Mouse (Mus musculus) stomach, embryonic 14.5 days (tissue): ENCODE results near the gene C1qtnf4. TPM values are rescaled to one million over a fixed set of nuclear protein-coding genes. Genes with fewer than 3 reads are reported as not detected.

ENCODE experiments used
- ATAC-seq: fragments of 200-750 bp; cut with Nextera tagmentation; 2 replicates; pipeline ENCODE4 v1.8.0; 2017; ENCODE audit warnings: low read depth, moderate TSS enrichment; ENCODE audit not compliant: insufficient number of reproducible peaks, insufficient read depth, low FRiP score
- H3K27ac ChIP-seq: fragments of 300-500 bp; sonication (generic); 2 replicates; pipeline ENCODE4 v1.5.1; 2014; ENCODE audit warnings: mild to moderate bottlenecking, low read length, moderate library complexity, mixed read lengths
- H3K27me3 ChIP-seq: fragments of 300-500 bp; sonication (generic); 2 replicates; pipeline ENCODE4 v1.6.1; 2014; ENCODE audit warnings: low read length, control low read depth, mixed read lengths; ENCODE audit not compliant: control insufficient read depth, insufficient read depth
- H3K36me3 ChIP-seq: fragments of 300-500 bp; sonication (generic); 2 replicates; pipeline ENCODE4 v1.6.1; 2014; ENCODE audit warnings: mild to moderate bottlenecking, control low read depth, low read length, moderate library complexity, mixed read lengths; ENCODE audit not compliant: control insufficient read depth, insufficient read depth
- H3K4me1 ChIP-seq: fragments of 300-500 bp; sonication (generic); 2 replicates; pipeline ENCODE4 v1.6.1; 2014; ENCODE audit warnings: low read length, control low read depth, mixed read lengths; ENCODE audit not compliant: control insufficient read depth, insufficient read depth
- H3K4me2 ChIP-seq: fragments of 300-500 bp; sonication (generic); replicated peaks from 2 replicates; pipeline ENCODE4 v1.6.1; 2014; ENCODE audit warnings: low read depth, low read length, control low read depth
- H3K4me3 ChIP-seq: fragments of 300-500 bp; sonication (generic); 2 replicates; pipeline ENCODE4 v1.5.1; 2014; ENCODE audit warnings: low read depth, low read length, control low read depth
- H3K9ac ChIP-seq: fragments of 300-500 bp; sonication (generic); replicated peaks from 2 replicates; pipeline ENCODE4 v1.6.1; 2014; ENCODE audit warnings: low read depth, mild to moderate bottlenecking, control low read depth, low read length, moderate library complexity, mixed read lengths
- H3K9me3 ChIP-seq: fragments of 300-500 bp; sonication (generic); 2 replicates; pipeline ENCODE4 v1.6.1; 2016; ENCODE audit warnings: low read depth, low read length, control low read depth; ENCODE audit not compliant: control insufficient read depth
- WGBS: fragments of 180-500 bp; shearing (Covaris S2); extraction: QIAGEN DNeasy Blood & Tissue Kit; methylation state at CpG from one replicate; pipeline ENCODE4 v1.1.7; 2014; 5-methylcytosine and 5-hydroxymethylcytosine counted together
- polyA plus RNA-seq: library from polyadenylated mRNA; unstranded; fragments of >200 nt; fragmentation: Nextera tagmentation; extraction: Ambion mirVana; gene quantifications from 2 replicates; pipeline ENCODE4 v1.2.1, GENCODE M21; 2014

C1qtnf4 gene
- polyA plus RNA-seq, 1 experiment from 2014 or later = 12.9 TPM

DNA sequence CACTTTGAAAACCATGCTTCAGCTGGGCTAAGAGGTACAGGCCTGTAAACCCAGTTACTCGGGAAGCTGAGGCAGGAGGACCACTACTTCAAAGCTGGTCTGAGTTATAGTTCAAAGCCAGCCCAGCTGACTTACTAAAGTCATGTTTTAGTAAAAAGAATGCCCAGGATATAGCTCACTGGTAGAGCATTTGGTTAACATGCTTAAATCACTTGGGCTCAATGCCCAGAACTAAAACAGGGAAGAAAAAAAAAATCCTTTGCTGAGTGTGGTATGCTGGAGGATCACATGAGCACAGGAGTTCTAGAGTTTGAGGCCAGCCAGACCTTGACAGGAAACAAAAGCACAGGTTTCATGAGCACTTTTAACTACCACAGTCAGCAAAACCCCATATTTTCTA lies 26.0 kb downstream of the C1qtnf4 start:
- no peak for ATAC-seq
- Histone ChIP-seq H3K9ac (no peak overlapping the region), H3K9me3 (no peaks in the 10 kb centered on the region), H3K27me3 (no peaks in the 10 kb centered on the region), H3K27ac (no peak overlapping the region), H3K4me2 (no peak overlapping the region), H3K4me1 (peaks cover 7% of the 10 kb centered on the region; the same call in 1 of the 2 replicates), H3K4me3 (no peak overlapping the region), H3K36me3 (peaks cover 57% of the 10 kb centered on the region)
- WGBS = 78% methylated on average over 1 of the region's 1 CpGs

DNA sequence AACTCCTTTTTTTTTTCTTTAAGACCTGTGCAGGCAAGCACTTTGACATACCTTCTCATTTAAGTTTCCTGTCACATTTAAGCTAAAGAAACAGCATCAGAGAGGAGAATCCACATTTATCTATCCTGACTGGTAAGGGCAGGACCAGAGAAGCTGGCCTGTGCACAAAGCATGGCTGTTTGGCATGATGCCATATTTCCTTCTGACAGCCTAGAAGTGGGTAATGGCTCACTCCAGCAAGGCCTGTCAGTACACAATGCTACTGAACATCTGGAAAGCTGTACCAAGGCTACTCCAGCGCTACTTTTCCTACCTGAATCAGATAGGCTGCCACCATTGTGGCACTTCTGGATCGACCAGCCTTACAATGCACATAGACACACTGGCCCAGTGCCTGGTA lies 28.0 kb downstream of the C1qtnf4 start:
- no peak overlapping the region for H3K27ac ChIP-seq
- H3K36me3 ChIP-seq = peaks cover 47% of the 10 kb centered on the region
- no peaks in the 10 kb centered on the region for H3K9me3 ChIP-seq
- no peak overlapping the region for H3K9ac ChIP-seq
- no peak overlapping the region for H3K4me2 ChIP-seq
- H3K4me1 ChIP-seq = peaks cover 7% of the 10 kb centered on the region; the same call in 1 of the 2 replicates
- no peak overlapping the region for H3K4me3 ChIP-seq
- H3K27me3 ChIP-seq = no peaks in the 10 kb centered on the region
- 65% methylated on average over 2 of the region's 2 CpGs for WGBS
- ATAC-seq = no peak

DNA sequence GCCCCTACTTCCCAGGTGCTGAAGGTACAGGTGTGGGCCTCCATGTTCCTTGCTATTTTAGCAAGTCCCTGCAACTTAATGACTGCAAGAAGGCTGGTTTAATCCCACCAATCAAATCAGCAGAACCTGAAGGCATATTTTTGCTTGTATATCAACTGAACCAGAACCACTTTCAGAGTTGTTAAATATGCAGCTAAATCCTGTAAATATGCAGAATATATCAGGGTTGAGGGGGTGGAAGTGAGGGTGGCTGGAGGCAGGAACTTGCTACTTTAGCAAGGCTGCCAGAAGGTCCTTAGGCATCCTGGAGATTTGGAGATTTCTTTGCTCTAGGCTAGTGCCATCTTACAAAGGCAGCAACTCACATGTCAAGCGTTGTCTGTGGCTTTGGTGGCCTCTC lies 29.9 kb downstream of the C1qtnf4 start:
- no peak for ATAC-seq
- Histone ChIP-seq H3K4me3 (no peak overlapping the region), H3K4me2 (peak overlapping the region; percentile 80; the same call in 1 of the 2 replicates)

GRCm38 (mm10) chr2:90916560-90917232 lies 31.0 kb downstream of the C1qtnf4 start:
- H3K27ac ChIP-seq = peak overlapping the region; percentile 89
- 0 out of 2 replicates have a peak, but pooled peaks have one; percentile 29 for ATAC-seq
- peak overlapping the region; percentile 45 for H3K4me3 ChIP-seq
- 19% methylated on average over 7 of the region's 7 CpGs for WGBS
- peaks cover 7% of the 10 kb centered on the region; the same call in 1 of the 2 replicates for H3K4me1 ChIP-seq
- H3K27me3 ChIP-seq = no peaks in the 10 kb centered on the region
- H3K36me3 ChIP-seq = peaks cover 18% of the 10 kb centered on the region
- peak overlapping the region; percentile 97 for H3K9ac ChIP-seq
- H3K9me3 ChIP-seq = no peaks in the 10 kb centered on the region
- H3K4me2 ChIP-seq = peak overlapping the region; percentile 80

More for the DNA sequence above, 29.9 kb downstream of the C1qtnf4 start:
- H3K9me3 ChIP-seq = no peaks in the 10 kb centered on the region
- H3K36me3 ChIP-seq = peaks cover 30% of the 10 kb centered on the region
- no peak overlapping the region for H3K9ac ChIP-seq
- H3K4me1 ChIP-seq = peaks cover 7% of the 10 kb centered on the region; the same call in 1 of the 2 replicates
- H3K27ac ChIP-seq = no peak overlapping the region
- 65% methylated on average over 1 of the region's 1 CpGs for WGBS
- no peaks in the 10 kb centered on the region for H3K27me3 ChIP-seq

- Histone ChIP-seq H3K4me3 (peak overlapping the region; percentile 45), H3K9me3 (no peaks in the 10 kb centered on the region), H3K4me2 (peak overlapping the region; percentile 80), H3K27me3 (no peaks in the 10 kb centered on the region), H3K4me1 (peaks cover 7% of the 10 kb centered on the region; the same call in 1 of the 2 replicates), H3K27ac (peak overlapping the region; percentile 89), H3K36me3 (peaks cover 13% of the 10 kb centered on the region), H3K9ac (peak overlapping the region; percentile 97)
- WGBS = under 1% methylated on average over 61 of the region's 73 CpGs
- ATAC-seq = peak; percentile 78
Observed at GRCm38 (mm10) chr2:90917233-90917998, 31.8 kb downstream of the C1qtnf4 start.

DNA sequence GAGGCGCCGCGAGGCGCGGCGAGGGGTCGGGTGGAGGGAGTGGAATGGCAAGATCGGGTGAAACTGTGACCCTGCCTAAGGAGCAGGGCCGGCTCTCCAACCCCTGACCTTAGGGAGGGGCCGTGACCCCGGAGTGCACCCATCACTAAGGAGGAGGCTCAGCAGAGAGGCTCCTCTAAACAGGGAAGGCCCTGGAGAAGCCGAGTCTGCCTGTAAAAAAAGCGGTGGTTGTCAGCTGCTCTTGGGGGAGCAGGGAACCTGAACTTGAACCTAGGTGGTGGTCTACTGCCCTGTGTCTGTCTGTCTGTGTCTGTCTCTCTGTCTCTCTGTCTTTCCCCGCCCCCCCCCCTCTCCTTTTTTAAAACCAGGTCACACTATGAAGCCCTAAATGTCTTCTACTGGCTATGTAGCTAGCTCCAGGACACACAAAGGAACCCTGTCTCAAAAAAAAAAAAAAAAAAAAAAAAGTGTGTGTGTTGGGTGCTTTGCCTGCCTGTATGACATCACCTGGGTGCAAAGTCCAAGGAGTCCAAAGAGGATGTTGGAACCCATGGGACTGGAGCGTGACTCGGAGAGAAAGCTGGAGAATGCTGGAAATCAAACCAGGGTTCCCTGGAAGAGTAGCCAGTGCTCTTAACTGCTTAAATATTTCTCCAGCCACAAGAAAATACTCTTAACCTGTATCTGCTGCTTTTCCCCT lies 32.5 kb downstream of the C1qtnf4 start:
- peak; percentile 64 for ATAC-seq
- H3K27me3 ChIP-seq = no peaks in the 10 kb centered on the region
- peaks cover 7% of the 10 kb centered on the region; the same call in 1 of the 2 replicates for H3K4me1 ChIP-seq
- H3K27ac ChIP-seq = peak overlapping the region; percentile 89
- 10% methylated on average over 16 of the region's 16 CpGs for WGBS
- peak overlapping the region; percentile 45 for H3K4me3 ChIP-seq
- peak overlapping the region; percentile 80 for H3K4me2 ChIP-seq
- H3K9ac ChIP-seq = peak overlapping the region; percentile 97
- peaks cover 8% of the 10 kb centered on the region; the same call in 1 of the 2 replicates for H3K36me3 ChIP-seq
- no peaks in the 10 kb centered on the region for H3K9me3 ChIP-seq

DNA sequence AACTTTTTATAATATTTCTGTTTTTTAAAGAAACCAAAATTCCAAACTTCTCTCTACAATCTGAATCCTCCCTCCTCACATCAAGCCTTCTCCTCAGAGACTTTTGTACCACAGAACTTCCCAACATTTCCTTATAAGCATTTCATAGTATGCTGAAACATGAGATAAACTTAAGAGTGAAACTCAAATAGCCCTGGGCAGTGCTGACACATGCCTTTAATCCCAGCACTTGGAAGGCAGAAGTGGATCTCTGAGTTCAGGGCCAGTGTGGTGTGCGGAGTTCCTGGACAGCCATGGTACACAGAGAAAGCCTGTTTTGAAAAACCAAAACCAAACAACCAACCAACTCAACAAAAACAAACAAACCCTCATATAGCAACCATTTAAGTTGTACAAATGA lies 35.5 kb downstream of the C1qtnf4 start:
- H3K27ac ChIP-seq = peak overlapping the region; percentile 27; the same call in 1 of the 2 replicates
- 81% methylated on average over 1 of the region's 1 CpGs for WGBS
- ATAC-seq = no peak
- H3K4me3 ChIP-seq = no peak overlapping the region
- H3K4me2 ChIP-seq = no peak overlapping the region
- peaks cover 4% of the 10 kb centered on the region; the same call in 1 of the 2 replicates for H3K4me1 ChIP-seq
- no peaks in the 10 kb centered on the region for H3K9me3 ChIP-seq
- H3K9ac ChIP-seq = no peak overlapping the region
- H3K36me3 ChIP-seq = no peaks in the 10 kb centered on the region
- no peaks in the 10 kb centered on the region for H3K27me3 ChIP-seq

DNA sequence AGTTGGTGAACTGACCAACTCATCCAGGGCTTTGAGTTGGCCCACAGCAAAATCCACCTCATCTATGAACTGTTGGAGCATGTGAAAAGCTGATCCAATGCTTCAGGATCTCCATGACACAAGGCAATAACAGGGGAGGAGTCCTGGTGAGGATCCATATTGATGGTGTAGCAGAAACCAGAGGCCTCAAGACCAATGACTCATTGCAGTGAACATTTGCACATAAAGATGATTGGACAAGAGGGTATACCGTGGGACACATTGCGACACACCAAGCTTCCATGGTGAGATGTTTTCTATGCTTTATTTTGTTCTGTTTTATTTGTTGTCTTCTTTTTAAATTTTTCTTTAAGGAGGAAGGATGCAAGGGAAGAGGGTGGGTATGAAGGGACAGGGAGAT lies 37.0 kb downstream of the C1qtnf4 start:
- Histone ChIP-seq H3K27me3 (no peaks in the 10 kb centered on the region), H3K27ac (no peak overlapping the region), H3K36me3 (no peaks in the 10 kb centered on the region), H3K4me3 (no peak overlapping the region), H3K4me2 (no peak overlapping the region), H3K9me3 (no peaks in the 10 kb centered on the region), H3K9ac (no peak overlapping the region), H3K4me1 (no peaks in the 10 kb centered on the region)
- 92% methylated on average over 2 of the region's 2 CpGs for WGBS
- ATAC-seq = no peak
